In the genomic region with DNA sequence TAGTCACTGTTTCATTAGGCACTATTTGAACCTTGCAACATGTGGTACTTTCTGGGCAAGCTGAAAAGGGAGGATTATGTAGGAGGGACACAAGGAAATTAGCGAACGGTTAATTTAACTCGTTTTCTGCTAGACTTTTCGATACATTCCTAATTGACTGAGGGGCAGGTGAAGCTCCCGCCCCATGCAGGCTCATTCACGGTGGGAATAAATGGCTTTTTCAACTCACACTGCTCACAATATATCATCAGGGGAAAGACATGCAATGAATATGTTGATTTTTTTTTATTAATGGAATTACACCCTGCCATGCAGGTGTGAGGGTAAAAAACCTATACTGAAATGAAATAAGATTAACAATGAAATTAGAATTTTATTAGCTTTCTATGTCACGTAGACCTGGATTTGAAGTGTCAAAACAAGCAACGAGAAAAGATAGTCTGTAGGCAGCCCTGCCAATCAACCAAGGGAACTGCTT, we compare ENCODE assay signal across 14 mouse cellular contexts. TPM values are rescaled to one million over a fixed set of nuclear protein-coding genes. Genes with fewer than 3 reads are reported as not detected.
DNase-seq lines count a peak whose midpoint lies in the region; ATAC-seq and TF ChIP-seq lines count a peak whose summit lies in the region.
"Had no signal": no experiment of that assay in that cellular context is flagged by ENCODE, and none has a peak within 500 bp of the region (broad histone marks: within the 10 kb centered on the region; RNA-seq: fewer than 3 reads in every experiment).

No protein-coding gene starts in this region.

- H3K4me2 ChIP-seq in kidney, embryonic 15.5 days: peak overlapping the region; percentile 25
- H3K4me2 ChIP-seq in neural tube, embryonic 13.5 days: peak overlapping the region; percentile 28; the same call in 1 of the 2 replicates
- H3K4me2 ChIP-seq: intestine, embryonic 15.5 days; liver, embryonic 15.5 days had no signal

- H3K4me1 ChIP-seq in kidney, embryonic 15.5 days: peaks cover 24% of the 10 kb centered on the region
- H3K4me1 ChIP-seq in neural tube, embryonic 13.5 days (replicated peaks): peaks cover 26% of the 10 kb centered on the region
- H3K4me1 ChIP-seq: liver, embryonic 15.5 days had no signal

- peaks cover 97% of the 10 kb centered on the region for H3K27me3 ChIP-seq in kidney, embryonic 15.5 days
- peaks cover 96% of the 10 kb centered on the region for H3K27me3 ChIP-seq in neural tube, embryonic 13.5 days

- no peak overlapping the region for H3K27ac ChIP-seq in gastrocnemius, adult 2 months
- no peak overlapping the region for H3K27ac ChIP-seq in kidney, embryonic 15.5 days
- H3K27ac ChIP-seq in neural tube, embryonic 13.5 days (replicated peaks): no peak overlapping the region
- H3K27ac ChIP-seq: intestine, embryonic 15.5 days; liver, embryonic 15.5 days had no signal

- DNase-seq in gastrocnemius, adult 2 months: no peak
- no peak for DNase-seq in gastrocnemius, adult 18-20 months (ENCODE audit: low spot score)
- DNase-seq in kidney, postnatal 36 days: no peak
- DNase-seq in retina, embryonic 14.5 days (ENCODE audit: low spot score): peak; percentile 43
- DNase-seq in retina, postnatal 1 day: no peak
- no peak for DNase-seq in adrenal gland, postnatal 36 days
- DNase-seq: gastrocnemius, postnatal 14 days; right cerebral cortex, postnatal 4 days had no signal

- intact Hi-C loops in gastrocnemius, adult 2 months (cut with DNase I): no loop called here

- H3K9me3 ChIP-seq in kidney, embryonic 15.5 days (replicated peaks): no peaks in the 10 kb centered on the region
- no peaks in the 10 kb centered on the region for H3K9me3 ChIP-seq in neural tube, embryonic 13.5 days
- H3K9me3 ChIP-seq: intestine, embryonic 15.5 days; liver, embryonic 15.5 days had no signal

- peak overlapping the region; percentile 60 for H3K4me3 ChIP-seq in gastrocnemius, adult 2 months
- H3K4me3 ChIP-seq in kidney, embryonic 15.5 days (replicated peaks): no peak overlapping the region; the same call in 1 of the 2 replicates
- no peak overlapping the region for H3K4me3 ChIP-seq in neural tube, embryonic 13.5 days
- H3K4me3 ChIP-seq: erythroblast, embryonic 14.5 days; intestine, embryonic 15.5 days; liver, embryonic 15.5 days had no signal

- H3K36me3 ChIP-seq in kidney, embryonic 15.5 days: no peaks in the 10 kb centered on the region
- H3K36me3 ChIP-seq in neural tube, embryonic 13.5 days: no peaks in the 10 kb centered on the region
- H3K36me3 ChIP-seq: intestine, embryonic 15.5 days; liver, embryonic 15.5 days had no signal

- no peak overlapping the region for H3K9ac ChIP-seq in kidney, embryonic 15.5 days
- no peak overlapping the region for H3K9ac ChIP-seq in neural tube, embryonic 13.5 days
- H3K9ac ChIP-seq: intestine, embryonic 15.5 days; liver, embryonic 15.5 days had no signal

- TF ChIP-seq CTCF in gastrocnemius, adult 2 months (IDR thresholded peaks at IDR 0.05): no peak

- ATAC-seq in kidney, embryonic 15.5 days (replicated peaks; ENCODE audit: low FRiP score): no peak
- no peak for ATAC-seq in neural tube, embryonic 13.5 days (ENCODE audit: low read depth)
- ATAC-seq: intestine, embryonic 15.5 days had no signal

- WGBS in kidney, embryonic 15.5 days: under 1% methylated on average over 8 of the region's 8 CpGs
- 1% methylated on average over 8 of the region's 8 CpGs for WGBS in neural tube, embryonic 13.5 days

RNA-seq across cellular contexts. Expression of gene Gsx2, which starts 9.0 kb away (rescaled TPM):
- not detected for total RNA-seq in gastrocnemius, adult 2 months (2021)
- total RNA-seq in gastrocnemius, adult 18-20 months (2021): not detected
- polyA plus RNA-seq in kidney, embryonic 15.5 days (2015; fragmentation: Nextera tagmentation; extraction: Ambion mirVana): not detected in 2 replicates
- 1.2 and 1.7 TPM in 2 replicates for polyA plus RNA-seq in neural tube, embryonic 13.5 days (2015; fragmentation: Nextera tagmentation; extraction: Ambion mirVana)
- total RNA-seq in adrenal gland, postnatal 36 days (2021): not detected
- total RNA-seq: gastrocnemius, postnatal 14 days had no signal
- polyA plus RNA-seq: erythroblast, embryonic 14.5 days; intestine, embryonic 15.5 days; liver, embryonic 15.5 days; stomach, embryonic 14.5 days had no signal

RNA-seq across cellular contexts. Expression of gene Chic2, which starts 39.9 kb away (rescaled TPM):
- 10 to 100 TPM; 14.5 to 15.8 TPM for total RNA-seq in gastrocnemius, adult 2 months (2021)
- 10 to 100 TPM; 10.3 to 12.3 TPM for total RNA-seq in gastrocnemius, adult 18-20 months (2021)
- polyA plus RNA-seq in kidney, embryonic 15.5 days (2015; fragmentation: Nextera tagmentation; extraction: Ambion mirVana): 27.1 and 28.8 TPM in 2 replicates
- polyA plus RNA-seq in neural tube, embryonic 13.5 days (2015; fragmentation: Nextera tagmentation; extraction: Ambion mirVana): 32.0 and 42.5 TPM in 2 replicates
- 10 to 100 TPM; 29.3 to 35.6 TPM for total RNA-seq in adrenal gland, postnatal 36 days (2021)
